Mouse (Mus musculus) liver, embryonic 14.5 days (tissue): ENCODE data around the gene Meox2. TPM values are rescaled to one million over a fixed set of nuclear protein-coding genes. Genes with fewer than 3 reads are reported as not detected.
A peak's percentile ranks its signal among the peaks of the same experiment; 100 is the strongest.

ENCODE experiments used
- ATAC-seq: fragments of 200-750 bp; cut with Nextera tagmentation; 2 replicates; pipeline ENCODE4 v1.8.0; 2017; ENCODE audit warnings: moderate number of reproducible peaks, mild to moderate bottlenecking, moderate library complexity; ENCODE audit not compliant: insufficient read depth
- DNase-seq, 3 experiments: peaks; one replicate each; pipeline ENCODE4 v3.0.0-alpha.2; 2012 to 2013; ENCODE audit warnings: low read depth in 3 of 3, low spot score in 3 of 3
- H3K27ac ChIP-seq: fragments of 300-500 bp; sonication (generic); 2 replicates; pipeline ENCODE4 v1.5.1; 2014; ENCODE audit warnings: moderate library complexity, mild to moderate bottlenecking, control low read depth, inconsistent platforms
- H3K27me3 ChIP-seq: fragments of 300-500 bp; sonication (generic); 2 replicates; pipeline ENCODE4 v1.6.1; 2014; ENCODE audit warnings: mild to moderate bottlenecking, low read length, moderate library complexity; ENCODE audit not compliant: control insufficient read depth, insufficient read depth
- H3K36me3 ChIP-seq: fragments of 300-500 bp; sonication (generic); replicated peaks from 2 replicates; pipeline ENCODE4 v1.6.1; 2014; ENCODE audit warnings: low read depth; ENCODE audit not compliant: control insufficient read depth, insufficient read depth
- H3K4me1 ChIP-seq, 2 experiments: fragments of 200-500 bp in 1 of 2; fragments of 300-500 bp in 1 of 2; sonication (generic) in 1 of 2; replicated peaks; 2 replicates each; pipeline ENCODE4 v1.6.1; 2012 to 2014; ENCODE audit warnings: antibody characterized with exemption in 1 of 2, inconsistent platforms in 1 of 2, low read length in 1 of 2; ENCODE audit not compliant: control insufficient read depth in 2 of 2, insufficient read depth in 2 of 2
- H3K4me2 ChIP-seq: fragments of 300-500 bp; sonication (generic); 2 replicates; pipeline ENCODE4 v1.6.1; 2014; ENCODE audit warnings: low read depth, mild to moderate bottlenecking, control low read depth, moderate library complexity
- H3K4me3 ChIP-seq, 2 experiments: fragments of 200-500 bp in 1 of 2; fragments of 300-500 bp in 1 of 2; sonication (generic) in 1 of 2; 2 replicates each; pipeline ENCODE4 v1.5.1; 2012 to 2014; ENCODE audit warnings: low read depth in 2 of 2, low read length in 2 of 2, mild to moderate bottlenecking in 2 of 2, control low read depth in 1 of 2, inconsistent platforms in 1 of 2, moderate library complexity in 1 of 2; ENCODE audit not compliant: insufficient read depth in 1 of 2
- H3K9ac ChIP-seq: fragments of 300-500 bp; sonication (generic); replicated peaks from 2 replicates; pipeline ENCODE4 v1.6.1; 2014; ENCODE audit warnings: mild to moderate bottlenecking, control low read depth, moderate library complexity
- H3K9me3 ChIP-seq: fragments of 300-500 bp; sonication (generic); 2 replicates; pipeline ENCODE4 v1.6.1; 2016; ENCODE audit warnings: low read length, mixed read lengths; ENCODE audit not compliant: control insufficient read depth
- CTCF ChIP-seq: IDR thresholded peaks from 2 replicates; pipeline ENCODE4 v1.5.1; 2016; ENCODE audit warnings: antibody characterized with exemption, low read depth, control low read depth
- EP300 ChIP-seq: IDR thresholded peaks from 2 replicates; pipeline ENCODE4 v1.6.1; 2016; ENCODE audit warnings: antibody characterized with exemption, low read depth
- WGBS: fragments of 180-500 bp; shearing (Covaris S2); extraction: QIAGEN DNeasy Blood & Tissue Kit; methylation state at CpG from one replicate; pipeline ENCODE4 v1.1.7; 2014; ENCODE audit not compliant: insufficient replicate concordance; 5-methylcytosine and 5-hydroxymethylcytosine counted together
- polyA plus RNA-seq, 2 experiments: library from polyadenylated mRNA; depleted of rRNA in 1 of 2; stranded (reverse) in 1 of 2; unstranded in 1 of 2; fragments of >200 nt; fragmentation: Nextera tagmentation in 1 of 2; extraction: Ambion mirVana in 1 of 2; gene quantifications; 2 replicates each; pipeline versions ENCODE4 v1.2.1 to v1.2.3; 2012 to 2014

Gene Meox2
- polyA plus RNA-seq, 2 experiments: 0.05 to 0.11 TPM

DNA sequence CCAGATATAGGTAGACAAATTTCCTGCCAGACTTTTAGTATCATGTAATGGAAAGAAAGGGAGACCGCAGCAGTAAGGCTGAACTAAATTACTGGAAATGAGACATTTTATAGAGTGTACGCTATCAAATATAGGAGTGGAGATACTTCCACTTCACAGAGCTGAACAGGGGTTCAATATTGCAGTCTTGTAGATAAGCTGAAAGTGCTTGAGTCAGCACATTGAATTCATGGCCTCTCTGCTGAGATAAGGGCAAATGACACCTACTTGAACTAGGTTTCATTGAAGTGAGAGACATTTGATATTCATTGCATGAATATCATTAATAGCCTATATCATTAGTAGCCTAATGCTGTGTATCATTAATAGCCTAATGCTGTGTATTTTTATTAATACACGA, 65.0 kb downstream of the Meox2 start:
- Histone ChIP-seq H3K4me3 (no peak overlapping the region), H3K27ac (no peak overlapping the region), H3K4me2 (no peak overlapping the region), H3K4me1 (no peaks in the 10 kb centered on the region), H3K9me3 (no peaks in the 10 kb centered on the region), H3K9ac (no peak overlapping the region), H3K27me3 (no peaks in the 10 kb centered on the region), H3K36me3 (no peaks in the 10 kb centered on the region)
- WGBS: 75% methylated on average over 3 of the region's 3 CpGs
- no peak for ATAC-seq
- DNase-seq: no peak
- no peak for TF ChIP-seq CTCF
- no peak for TF ChIP-seq EP300

DNA sequence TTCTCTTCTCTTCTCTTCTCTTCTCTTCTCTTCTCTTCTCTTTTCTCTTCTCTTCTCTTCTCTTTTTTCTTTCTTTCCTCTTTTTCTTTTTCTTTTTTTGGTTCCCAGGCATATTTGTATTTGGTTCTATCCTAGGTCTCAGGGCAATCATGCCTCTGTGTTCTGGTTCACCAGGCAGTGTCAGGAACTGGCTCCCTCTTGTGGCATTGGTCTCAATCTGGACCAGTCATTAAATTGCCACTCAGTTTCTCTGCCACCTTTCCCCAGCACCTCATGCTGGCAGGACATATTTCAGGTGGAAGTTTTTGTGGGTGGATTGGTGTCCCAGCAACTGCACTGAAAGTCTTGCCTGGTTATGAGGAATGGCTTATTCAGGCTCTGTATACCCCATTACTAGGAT, 75.3 kb downstream of the Meox2 start:
- Histone ChIP-seq H3K27me3 (no peaks in the 10 kb centered on the region), H3K4me2 (no peak overlapping the region), H3K27ac (no peak overlapping the region), H3K4me1 (no peaks in the 10 kb centered on the region), H3K36me3 (no peaks in the 10 kb centered on the region), H3K9ac (no peak overlapping the region), H3K4me3 (no peak overlapping the region), H3K9me3 (no peaks in the 10 kb centered on the region)
- no peak for ATAC-seq
- TF ChIP-seq CTCF (peak; percentile 41), EP300 (no peak)
- DNase-seq: no peak

DNA sequence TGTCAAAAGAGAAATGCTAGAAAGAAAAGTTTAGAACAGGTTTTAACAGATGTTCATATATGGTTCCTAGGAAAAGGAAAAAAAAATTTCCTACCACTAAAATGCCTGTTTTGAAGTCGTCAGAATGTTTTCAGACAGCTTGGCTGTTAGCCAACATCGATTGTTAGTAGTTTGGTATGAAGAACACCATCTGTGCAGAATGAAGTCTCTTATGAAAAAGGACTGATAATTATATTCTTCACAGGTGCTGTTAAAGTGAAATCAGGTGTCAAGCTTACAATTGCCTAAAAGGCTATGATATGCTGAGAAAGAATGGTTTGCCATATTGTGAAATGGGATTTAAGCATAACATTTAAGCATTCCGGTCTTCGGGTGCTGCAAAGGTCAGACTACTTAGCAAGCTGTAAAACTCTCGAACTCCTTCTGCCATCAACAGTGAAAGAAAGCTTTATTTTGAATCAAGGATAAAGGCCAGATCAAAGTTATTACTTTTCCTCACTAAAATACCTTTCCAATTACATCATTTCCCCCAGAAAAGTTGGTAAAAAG, 80.7 kb downstream of the Meox2 start:
- WGBS: 62% methylated on average over 5 of the region's 5 CpGs
- DNase-seq: no peak
- H3K4me1 ChIP-seq: no peaks in the 10 kb centered on the region

More for the DNA sequence above, 80.7 kb downstream of the Meox2 start:
- H3K36me3 ChIP-seq: no peaks in the 10 kb centered on the region
- ATAC-seq: no peak
- no peak overlapping the region for H3K9ac ChIP-seq
- TF ChIP-seq CTCF (no peak), EP300 (no peak)
- H3K27me3 ChIP-seq: no peaks in the 10 kb centered on the region
- no peak overlapping the region for H3K27ac ChIP-seq
- no peak overlapping the region for H3K4me3 ChIP-seq
- no peaks in the 10 kb centered on the region for H3K9me3 ChIP-seq
- no peak overlapping the region for H3K4me2 ChIP-seq

Other genes with a start within 250 kb of the Meox2 start
- gene Agmo, start 133.1 kb downstream of the Meox2 start, polyA plus RNA-seq (2012; rRNA removed): 3.4 and 4.6 TPM in 2 replicates
- gene Agmo, start 133.1 kb downstream of the Meox2 start, polyA plus RNA-seq (2014; fragmentation: Nextera tagmentation; extraction: Ambion mirVana): 13.9 and 15.7 TPM in 2 replicates